ENCODE assay signal across 8 mouse cellular contexts in the genomic region with DNA sequence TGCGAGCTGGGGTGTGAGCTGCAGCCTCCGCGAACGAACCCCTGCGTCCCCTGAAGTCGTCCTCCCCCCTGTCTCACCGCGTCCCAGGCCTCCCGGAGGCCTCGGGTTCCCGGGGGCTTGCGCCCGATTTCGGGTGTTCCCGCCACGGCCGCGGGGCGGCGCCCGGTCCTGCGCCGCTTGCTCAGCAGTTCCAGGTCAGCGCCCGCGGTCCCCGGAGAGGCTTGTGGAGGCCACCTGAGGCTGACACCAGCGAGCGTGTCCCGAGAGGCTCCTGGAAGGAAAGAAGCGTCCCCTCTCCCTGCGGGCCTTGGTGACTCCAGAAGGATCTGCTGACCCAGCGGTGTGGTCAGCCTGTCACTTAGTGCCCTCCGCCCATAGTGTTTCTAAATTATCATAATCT. TPM values are rescaled to one million over a fixed set of nuclear protein-coding genes. Genes with fewer than 3 reads are reported as not detected.
DNase-seq lines count a peak whose midpoint lies in the region; ATAC-seq and TF ChIP-seq lines count a peak whose summit lies in the region.

No protein-coding gene starts in this region.

- DNase-seq in kidney, adult 18-20 months, result no peak
- peak; percentile 31 for DNase-seq in c-Kit-positive CD71-negative TER-119-negative erythroid progenitor cells, embryonic 14.5 days (ENCODE audit: low read depth)
- DNase-seq in stomach, postnatal 0 days (ENCODE audit: low spot score), result peak; percentile 65
- no peak for DNase-seq in gastrocnemius, postnatal 4 days (ENCODE audit: low spot score in 2 of 2)
- no peak for DNase-seq in frontal cortex, postnatal 36 days (ENCODE audit: low spot score in 2 of 2)

- TF ChIP-seq CTCF in stomach, postnatal 0 days (IDR thresholded peaks at IDR 0.05; ENCODE audit: low read depth), result peak; percentile 62

- peaks cover 5% of the 10 kb centered on the region for H3K4me1 ChIP-seq in kidney, embryonic 15.5 days
- 0 out of 2 replicates have a peak, but pooled peaks cover 4% of the 10 kb centered on the region for H3K4me1 ChIP-seq in hindbrain, embryonic 12.5 days
- H3K4me1 ChIP-seq in liver, embryonic 16.5 days (ENCODE audit: control insufficient read depth, low read depth, low read length), result no peaks in the 10 kb centered on the region
- H3K4me1 ChIP-seq in stomach, postnatal 0 days (replicated peaks; ENCODE audit: control insufficient read depth, insufficient read depth), result no peaks in the 10 kb centered on the region

- peak overlapping the region; percentile 20 for H3K4me3 ChIP-seq in kidney, embryonic 15.5 days (replicated peaks)
- H3K4me3 ChIP-seq in hindbrain, embryonic 12.5 days, result peak overlapping the region; percentile 16; the same call in 1 of the 2 replicates
- H3K4me3 ChIP-seq in liver, embryonic 16.5 days (ENCODE audit: low read depth, low read length), result peak overlapping the region; percentile 10
- H3K4me3 ChIP-seq in stomach, postnatal 0 days (ENCODE audit: low read depth, low read length), result peak overlapping the region; percentile 12

- no peaks in the 10 kb centered on the region for H3K27me3 ChIP-seq in kidney, embryonic 15.5 days
- H3K27me3 ChIP-seq in hindbrain, embryonic 12.5 days, result peaks cover 8% of the 10 kb centered on the region; the same call in 1 of the 2 replicates
- H3K27me3 ChIP-seq in liver, embryonic 16.5 days (ENCODE audit: control insufficient read depth, insufficient read depth, low read depth, low read length), result no peaks in the 10 kb centered on the region
- H3K27me3 ChIP-seq in stomach, postnatal 0 days (ENCODE audit: control insufficient read depth, insufficient read depth, low read length), result no peaks in the 10 kb centered on the region

- TF ChIP-seq EP300 in stomach, postnatal 0 days (optimal IDR thresholded peaks at IDR 0.05), result no peak

- 9% methylated on average over 34 of the region's 34 CpGs for WGBS in kidney, embryonic 15.5 days
- WGBS in hindbrain, embryonic 12.5 days, result 5% methylated on average over 34 of the region's 34 CpGs
- WGBS in liver, embryonic 16.5 days (ENCODE audit: insufficient replicate concordance), result 11% methylated on average over 34 of the region's 34 CpGs
- 11% methylated on average over 33 of the region's 34 CpGs for WGBS in stomach, postnatal 0 days

- H3K4me2 ChIP-seq in kidney, embryonic 15.5 days, result peak overlapping the region; percentile 44
- peak overlapping the region; percentile 43 for H3K4me2 ChIP-seq in hindbrain, embryonic 12.5 days (replicated peaks)
- H3K4me2 ChIP-seq in liver, embryonic 16.5 days (ENCODE audit: low read depth, low read length), result no peak overlapping the region; the same call in 1 of the 2 replicates
- H3K4me2 ChIP-seq in stomach, postnatal 0 days (replicated peaks; ENCODE audit: low read depth), result peak overlapping the region; percentile 38

- H3K27ac ChIP-seq in kidney, embryonic 15.5 days, result no peak overlapping the region
- H3K27ac ChIP-seq in hindbrain, embryonic 12.5 days, result no peak overlapping the region
- H3K27ac ChIP-seq in liver, embryonic 16.5 days (ENCODE audit: low read length), result no peak overlapping the region
- H3K27ac ChIP-seq in stomach, postnatal 0 days (replicated peaks), result no peak overlapping the region

- no peak overlapping the region for H3K9ac ChIP-seq in kidney, embryonic 15.5 days
- H3K9ac ChIP-seq in hindbrain, embryonic 12.5 days, result no peak overlapping the region
- H3K9ac ChIP-seq in liver, embryonic 16.5 days (ENCODE audit: low read depth, low read length), result no peak overlapping the region; the same call in 1 of the 2 replicates
- H3K9ac ChIP-seq in stomach, postnatal 0 days (ENCODE audit: low read length), result peak overlapping the region; percentile 41; the same call in 1 of the 2 replicates

- H3K9me3 ChIP-seq in kidney, embryonic 15.5 days (replicated peaks), result no peaks in the 10 kb centered on the region
- H3K9me3 ChIP-seq in hindbrain, embryonic 12.5 days (replicated peaks), result no peaks in the 10 kb centered on the region
- H3K9me3 ChIP-seq in liver, embryonic 16.5 days (replicated peaks; ENCODE audit: control insufficient read depth, low read length), result no peaks in the 10 kb centered on the region
- no peaks in the 10 kb centered on the region for H3K9me3 ChIP-seq in stomach, postnatal 0 days (ENCODE audit: control insufficient read depth, low read length)

- ATAC-seq in kidney, embryonic 15.5 days (replicated peaks; ENCODE audit: low FRiP score), result peak; percentile 75
- ATAC-seq in hindbrain, embryonic 12.5 days (ENCODE audit: low FRiP score), result no peak
- peak; percentile 48 for ATAC-seq in liver, embryonic 16.5 days (ENCODE audit: low read depth)
- peak; percentile 51; the same call in 1 of the 2 replicates for ATAC-seq in stomach, postnatal 0 days (ENCODE audit: low FRiP score, low TSS enrichment)

- H3K36me3 ChIP-seq in kidney, embryonic 15.5 days, result no peaks in the 10 kb centered on the region
- no peaks in the 10 kb centered on the region for H3K36me3 ChIP-seq in hindbrain, embryonic 12.5 days
- H3K36me3 ChIP-seq in liver, embryonic 16.5 days (ENCODE audit: control insufficient read depth, insufficient read depth), result no peaks in the 10 kb centered on the region
- no peaks in the 10 kb centered on the region for H3K36me3 ChIP-seq in stomach, postnatal 0 days (ENCODE audit: control insufficient read depth, insufficient read depth, low read length)

RNA-seq across cellular contexts. Expression of a gene that starts 16.4 kb away (rescaled TPM):
- 0.61 and 1.3 TPM in 2 replicates for polyA plus RNA-seq in kidney, embryonic 15.5 days (2015; fragmentation: Nextera tagmentation; extraction: Ambion mirVana)
- polyA plus RNA-seq in hindbrain, embryonic 12.5 days (2016; fragmentation: Nextera tagmentation; extraction: Ambion mirVana), result 0.14 and 0.23 TPM in 2 replicates
- polyA plus RNA-seq in liver, embryonic 16.5 days (2015; fragmentation: Nextera tagmentation; extraction: Ambion mirVana), result 6.1 and 8.0 TPM in 2 replicates
- polyA plus RNA-seq in stomach, postnatal 0 days (2015; fragmentation: Nextera tagmentation; extraction: Ambion mirVana), result 9.7 and 10.5 TPM in 2 replicates
- total RNA-seq in gastrocnemius, postnatal 4 days (2021), result not detected

RNA-seq across cellular contexts. Expression of a gene that starts 23.7 kb away (rescaled TPM):
- 77.0 and 80.1 TPM in 2 replicates for polyA plus RNA-seq in kidney, embryonic 15.5 days (2015; fragmentation: Nextera tagmentation; extraction: Ambion mirVana)
- polyA plus RNA-seq in hindbrain, embryonic 12.5 days (2016; fragmentation: Nextera tagmentation; extraction: Ambion mirVana), result 87.7 and 91.2 TPM in 2 replicates
- polyA plus RNA-seq in liver, embryonic 16.5 days (2015; fragmentation: Nextera tagmentation; extraction: Ambion mirVana), result 19.1 and 19.8 TPM in 2 replicates
- 34.2 and 34.4 TPM in 2 replicates for polyA plus RNA-seq in stomach, postnatal 0 days (2015; fragmentation: Nextera tagmentation; extraction: Ambion mirVana)
- total RNA-seq in gastrocnemius, postnatal 4 days (2021), result 10 to 100 TPM; 25.6 to 28.6 TPM

RNA-seq across cellular contexts. Expression of a gene that starts 49.5 kb away (rescaled TPM):
- polyA plus RNA-seq in kidney, embryonic 15.5 days (2015; fragmentation: Nextera tagmentation; extraction: Ambion mirVana), result 21.1 and 29.9 TPM in 2 replicates
- 20.4 and 22.8 TPM in 2 replicates for polyA plus RNA-seq in hindbrain, embryonic 12.5 days (2016; fragmentation: Nextera tagmentation; extraction: Ambion mirVana)
- polyA plus RNA-seq in liver, embryonic 16.5 days (2015; fragmentation: Nextera tagmentation; extraction: Ambion mirVana), result 11.9 and 13.7 TPM in 2 replicates
- 4.4 and 4.8 TPM in 2 replicates for polyA plus RNA-seq in stomach, postnatal 0 days (2015; fragmentation: Nextera tagmentation; extraction: Ambion mirVana)
- total RNA-seq in gastrocnemius, postnatal 4 days (2021), result 1 to 10 TPM; 6.6 to 7.0 TPM

RNA-seq across cellular contexts. Expression of a gene that starts 49.5 kb away (rescaled TPM):
- 24.8 and 26.1 TPM in 2 replicates for polyA plus RNA-seq in kidney, embryonic 15.5 days (2015; fragmentation: Nextera tagmentation; extraction: Ambion mirVana)
- polyA plus RNA-seq in hindbrain, embryonic 12.5 days (2016; fragmentation: Nextera tagmentation; extraction: Ambion mirVana), result 27.2 and 27.5 TPM in 2 replicates
- 11.0 and 12.0 TPM in 2 replicates for polyA plus RNA-seq in liver, embryonic 16.5 days (2015; fragmentation: Nextera tagmentation; extraction: Ambion mirVana)
- 6.2 and 6.3 TPM in 2 replicates for polyA plus RNA-seq in stomach, postnatal 0 days (2015; fragmentation: Nextera tagmentation; extraction: Ambion mirVana)
- 1 to 10 TPM; 6.0 to 6.2 TPM for total RNA-seq in gastrocnemius, postnatal 4 days (2021)

RNA-seq across cellular contexts. Expression of a gene that starts 54.5 kb away (rescaled TPM):
- polyA plus RNA-seq in kidney, embryonic 15.5 days (2015; fragmentation: Nextera tagmentation; extraction: Ambion mirVana), result not detected in 2 replicates
- not detected in 2 replicates for polyA plus RNA-seq in hindbrain, embryonic 12.5 days (2016; fragmentation: Nextera tagmentation; extraction: Ambion mirVana)
- polyA plus RNA-seq in liver, embryonic 16.5 days (2015; fragmentation: Nextera tagmentation; extraction: Ambion mirVana), result not detected in 2 replicates
- polyA plus RNA-seq in stomach, postnatal 0 days (2015; fragmentation: Nextera tagmentation; extraction: Ambion mirVana), result not detected in 2 replicates
- total RNA-seq in gastrocnemius, postnatal 4 days (2021), result not detected

Comparison
In these comparisons a context has a peak if more than half of its experiments do, and no peak if none do; other contexts are left out.
1. DNase-seq: peak in c-Kit-positive CD71-negative TER-119-negative erythroid progenitor cells, embryonic 14.5 days (single experiment) and stomach, postnatal 0 days (single experiment); none in kidney, adult 18-20 months (single experiment), gastrocnemius, postnatal 4 days (0 of 2) and frontal cortex, postnatal 36 days (0 of 2).
2. Peak in every context shown above with its lines, with median percentiles within 50 percentile points of each other: H3K4me3 ChIP-seq.